Mouse (Mus musculus): ENCODE data around the gene Cacna2d1.
A peak's percentile ranks its signal among the peaks of the same experiment; 100 is the strongest.

Gene Cacna2d1

GRCm38 (mm10) chr5:16163270-16163669 lies 228.8 kb downstream of the Cacna2d1 start:
- DNase-seq, result no peak

DNA sequence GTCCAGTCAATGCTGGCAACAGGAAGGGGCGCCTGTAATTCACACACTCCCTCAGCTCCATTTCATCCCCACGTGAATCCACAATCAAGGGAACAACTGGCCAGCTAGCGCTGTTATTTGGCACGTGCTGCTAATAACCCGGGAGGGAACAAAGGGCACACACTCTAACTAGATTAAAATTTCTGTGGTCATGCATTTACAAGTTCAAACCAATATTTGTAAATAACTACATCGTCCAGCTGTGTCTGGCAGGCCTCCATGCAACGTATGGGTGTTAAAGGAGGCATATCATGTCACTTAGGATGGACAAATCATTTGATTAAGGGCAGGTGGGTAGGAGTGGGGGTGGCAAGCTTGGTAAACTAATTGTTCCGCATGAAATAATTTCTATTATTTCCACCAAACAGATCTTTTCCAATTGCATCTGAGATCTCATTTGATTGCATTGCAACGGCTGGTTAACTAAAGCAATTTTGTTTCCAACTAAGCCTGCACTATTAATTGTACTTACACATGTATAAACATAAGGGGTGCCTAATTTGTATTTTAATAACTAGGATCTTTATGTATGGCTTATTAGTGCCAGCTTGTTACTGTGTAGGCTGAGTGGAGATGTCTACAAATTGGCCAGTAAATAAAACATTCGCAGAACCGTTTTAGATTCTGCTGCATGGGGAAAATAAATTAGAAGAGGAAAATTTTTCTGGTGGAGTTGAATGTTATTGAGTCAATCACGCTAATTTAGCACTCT lies 231.8 kb downstream of the Cacna2d1 start:
- DNase-seq, result no peak

GRCm38 (mm10) chr5:16166868-16167267 lies 232.4 kb downstream of the Cacna2d1 start:
- DNase-seq, result no peak

- no peak for DNase-seq
Observed at GRCm38 (mm10) chr5:16181041-16181440, 246.6 kb downstream of the Cacna2d1 start.

- DNase-seq, result peak; percentile 11
Observed at GRCm38 (mm10) chr5:16184064-16184463, 249.6 kb downstream of the Cacna2d1 start.

GRCm38 (mm10) chr5:16187931-16188330 lies 253.4 kb downstream of the Cacna2d1 start:
- DNase-seq, result no peak

GRCm38 (mm10) chr5:16189878-16190277 lies 255.4 kb downstream of the Cacna2d1 start:
- no peak for DNase-seq

- DNase-seq, result peak; percentile 12
Observed at GRCm38 (mm10) chr5:16191165-16191564, 256.7 kb downstream of the Cacna2d1 start.

DNA sequence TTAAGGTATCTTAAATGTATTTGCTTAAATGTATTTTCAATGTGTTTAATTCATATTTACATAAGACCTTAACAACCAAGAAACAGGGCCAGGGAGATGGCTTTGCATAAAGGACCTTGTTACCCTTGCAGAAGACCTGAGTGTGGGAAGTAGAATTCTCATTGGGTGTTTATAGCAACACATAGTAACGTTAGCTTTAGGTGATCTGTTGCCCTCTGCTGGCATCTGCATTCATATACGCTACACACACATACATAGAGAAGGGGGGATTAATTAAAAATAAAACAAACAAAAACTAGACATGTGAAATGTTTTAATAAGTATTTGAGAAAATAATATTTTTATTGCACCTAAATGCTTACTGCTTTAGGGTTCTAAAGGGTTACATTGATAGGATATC lies 265.3 kb downstream of the Cacna2d1 start:
- DNase-seq, result no peak

DNA sequence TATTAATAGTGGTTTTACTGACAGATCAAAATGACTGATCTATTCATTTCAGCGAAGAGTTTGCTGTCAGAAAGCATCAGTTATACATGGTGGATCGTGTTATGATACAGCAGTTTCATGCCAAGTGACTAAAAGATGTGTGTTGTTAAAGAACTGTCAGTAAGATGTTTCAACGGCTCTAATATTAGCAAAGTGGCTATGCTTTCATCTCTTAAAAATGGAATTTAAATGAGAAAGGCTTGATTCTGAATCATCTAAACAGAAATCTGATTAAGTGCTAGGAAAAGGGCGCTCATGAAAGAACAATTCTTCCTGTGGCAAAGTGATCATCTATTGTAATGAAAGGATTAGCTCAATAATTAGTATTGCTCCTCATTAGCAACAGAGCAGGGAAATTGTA lies 287.5 kb downstream of the Cacna2d1 start:
- DNase-seq, result no peak

DNA sequence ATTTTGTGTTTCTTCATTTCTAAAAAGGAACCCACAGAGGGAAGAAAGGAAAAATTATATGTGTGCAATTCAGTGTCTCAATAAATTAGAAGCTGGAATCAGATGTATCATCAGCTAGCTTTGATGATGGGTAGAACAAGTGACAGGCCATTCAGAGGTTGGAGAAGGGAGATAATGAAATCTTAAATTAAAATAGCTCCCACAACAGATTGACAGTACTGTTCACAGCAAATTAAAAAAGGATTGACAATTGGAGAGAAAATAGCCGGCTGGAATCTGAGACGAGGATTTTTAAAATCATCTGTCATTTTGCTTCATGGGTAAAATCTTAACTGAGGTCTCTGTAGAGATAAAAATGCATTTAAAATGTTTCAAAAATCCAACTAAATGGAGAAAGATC lies 290.9 kb downstream of the Cacna2d1 start:
- no peak for DNase-seq

GRCm38 (mm10) chr5:16229384-16229783 lies 294.9 kb downstream of the Cacna2d1 start:
- no peak for DNase-seq

- peak; percentile 31 for DNase-seq
Observed at GRCm38 (mm10) chr5:16231477-16231876, 297.0 kb downstream of the Cacna2d1 start.

DNA sequence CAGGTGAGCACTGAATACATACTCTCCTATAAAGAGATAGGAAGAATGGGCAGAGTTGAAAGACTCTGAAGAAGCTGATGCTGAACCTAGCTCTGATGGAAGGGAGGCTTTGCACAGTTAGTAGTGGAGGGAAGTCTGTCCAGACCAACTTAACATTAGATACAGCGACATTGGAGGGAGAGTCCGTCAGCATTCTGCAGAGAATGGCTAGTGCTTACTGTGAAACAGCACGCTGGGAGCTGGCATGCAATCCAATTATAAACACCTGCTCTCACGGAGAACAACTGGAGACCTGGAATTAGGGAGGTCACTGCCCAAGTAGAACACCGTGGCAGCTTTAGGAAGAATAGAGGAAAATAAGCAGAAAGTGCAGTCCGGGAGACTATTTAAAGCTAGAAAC lies 300.4 kb downstream of the Cacna2d1 start:
- DNase-seq, result no peak

GRCm38 (mm10) chr5:16235864-16236263 lies 301.4 kb downstream of the Cacna2d1 start:
- no peak for DNase-seq

DNA sequence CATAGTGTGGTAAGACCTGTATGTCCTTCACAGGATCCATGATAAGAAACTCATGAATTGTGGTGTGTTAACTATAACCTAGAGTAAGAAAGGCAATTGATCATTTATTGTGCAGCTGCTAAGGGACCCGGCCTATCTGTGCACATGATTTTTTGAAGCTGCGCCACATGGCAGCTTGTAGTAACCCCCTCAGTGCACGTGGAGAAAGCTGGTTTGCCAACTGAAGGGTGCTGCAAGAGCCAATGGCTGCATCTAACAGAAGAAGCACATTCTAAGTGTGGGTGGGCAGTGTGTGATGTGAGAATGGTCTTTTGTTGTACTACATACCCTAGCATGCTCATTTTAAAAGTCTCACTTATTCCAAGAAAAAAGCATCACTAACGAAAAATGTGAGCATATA lies 302.1 kb downstream of the Cacna2d1 start:
- DNase-seq, result no peak

DNA sequence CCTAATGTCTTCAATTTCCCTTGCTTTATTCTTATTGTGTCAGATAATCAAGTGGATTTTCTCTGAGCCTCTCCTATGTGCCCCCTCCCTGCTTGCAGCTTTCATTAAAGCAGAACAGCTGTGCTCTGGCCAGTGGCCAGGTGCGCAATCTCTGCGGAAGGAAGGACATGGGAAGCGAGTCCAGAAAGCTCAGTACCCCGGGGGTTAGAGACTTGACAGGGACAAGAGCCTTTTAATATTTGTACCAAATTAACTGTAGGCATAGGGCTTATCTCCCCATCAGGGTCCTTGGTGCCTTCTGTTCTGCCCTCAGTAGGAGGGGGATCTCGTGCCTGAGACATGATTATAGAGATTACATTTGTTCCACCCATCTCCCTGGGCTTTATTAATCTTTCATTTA lies 303.5 kb downstream of the Cacna2d1 start:
- no peak for DNase-seq

- DNase-seq, result no peak
Observed at GRCm38 (mm10) chr5:16240255-16240654, 305.8 kb downstream of the Cacna2d1 start.

DNA sequence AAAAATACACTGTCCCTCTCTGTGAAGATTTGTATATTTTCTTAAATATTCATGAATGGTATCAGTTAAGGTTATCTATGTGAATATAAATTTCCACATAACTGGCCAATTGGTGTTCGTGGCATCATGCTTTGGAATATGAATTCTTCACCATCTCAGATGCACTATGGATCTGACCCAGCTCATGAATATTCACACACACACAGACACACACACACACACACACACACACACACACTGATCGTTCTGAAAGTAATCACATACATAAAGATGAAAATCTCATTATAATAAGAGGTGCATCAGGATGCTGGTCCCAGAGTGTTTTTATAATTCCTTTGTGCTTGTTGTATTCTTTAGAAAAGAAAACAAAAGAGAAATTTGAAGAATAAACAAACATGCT lies 309.1 kb downstream of the Cacna2d1 start:
- no peak for DNase-seq

GRCm38 (mm10) chr5:16252738-16253513 lies 318.4 kb downstream of the Cacna2d1 start:
- DNase-seq, result no peak

GRCm38 (mm10) chr5:16253768-16254167 lies 319.3 kb downstream of the Cacna2d1 start:
- no peak for DNase-seq

DNA sequence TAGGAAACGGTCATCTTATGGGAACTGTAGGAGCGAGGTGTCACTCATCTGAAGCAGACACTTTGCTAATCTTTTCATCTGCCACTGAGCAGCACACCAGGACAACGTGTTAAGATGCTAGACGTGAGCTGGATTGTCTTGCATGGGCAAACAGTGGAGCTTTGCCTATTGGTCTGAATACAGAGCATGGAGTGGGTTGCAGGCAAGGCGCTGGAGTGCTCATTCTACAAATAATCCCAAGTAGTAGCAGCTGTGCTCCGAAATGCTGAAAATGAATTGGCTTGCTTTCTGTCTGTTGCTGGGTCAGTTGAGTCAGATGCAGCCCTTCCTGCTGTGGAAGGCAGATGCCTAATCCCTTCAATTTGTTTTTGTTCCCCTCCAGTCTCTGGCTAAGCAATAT lies 330.9 kb downstream of the Cacna2d1 start:
- DNase-seq, result peak; percentile 15

DNA sequence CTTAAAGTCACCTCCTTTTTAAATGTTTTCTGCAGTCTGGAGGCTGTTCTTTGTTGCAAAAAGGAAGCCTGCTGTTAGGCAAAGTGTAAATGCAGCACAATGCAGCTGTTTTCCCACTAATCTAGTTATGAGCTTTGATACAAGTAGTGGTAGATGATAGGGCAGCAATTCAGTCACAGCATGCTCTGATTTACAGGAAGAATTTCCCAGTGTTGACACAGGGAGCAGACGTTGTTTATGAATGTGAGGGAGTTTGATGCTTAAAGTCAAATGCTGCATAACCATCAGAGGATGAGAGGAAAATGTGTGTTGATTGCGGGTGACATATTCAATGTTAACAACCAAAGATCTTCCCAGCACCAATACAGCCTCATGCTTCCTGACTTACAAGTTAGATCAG lies 342.6 kb downstream of the Cacna2d1 start:
- no peak for DNase-seq

- DNase-seq, result no peak
Observed at GRCm38 (mm10) chr5:16281229-16281628, 346.7 kb downstream of the Cacna2d1 start.
